Mouse (Mus musculus): ENCODE data around the gene Cybrd1.

Gene Cybrd1

DNA sequence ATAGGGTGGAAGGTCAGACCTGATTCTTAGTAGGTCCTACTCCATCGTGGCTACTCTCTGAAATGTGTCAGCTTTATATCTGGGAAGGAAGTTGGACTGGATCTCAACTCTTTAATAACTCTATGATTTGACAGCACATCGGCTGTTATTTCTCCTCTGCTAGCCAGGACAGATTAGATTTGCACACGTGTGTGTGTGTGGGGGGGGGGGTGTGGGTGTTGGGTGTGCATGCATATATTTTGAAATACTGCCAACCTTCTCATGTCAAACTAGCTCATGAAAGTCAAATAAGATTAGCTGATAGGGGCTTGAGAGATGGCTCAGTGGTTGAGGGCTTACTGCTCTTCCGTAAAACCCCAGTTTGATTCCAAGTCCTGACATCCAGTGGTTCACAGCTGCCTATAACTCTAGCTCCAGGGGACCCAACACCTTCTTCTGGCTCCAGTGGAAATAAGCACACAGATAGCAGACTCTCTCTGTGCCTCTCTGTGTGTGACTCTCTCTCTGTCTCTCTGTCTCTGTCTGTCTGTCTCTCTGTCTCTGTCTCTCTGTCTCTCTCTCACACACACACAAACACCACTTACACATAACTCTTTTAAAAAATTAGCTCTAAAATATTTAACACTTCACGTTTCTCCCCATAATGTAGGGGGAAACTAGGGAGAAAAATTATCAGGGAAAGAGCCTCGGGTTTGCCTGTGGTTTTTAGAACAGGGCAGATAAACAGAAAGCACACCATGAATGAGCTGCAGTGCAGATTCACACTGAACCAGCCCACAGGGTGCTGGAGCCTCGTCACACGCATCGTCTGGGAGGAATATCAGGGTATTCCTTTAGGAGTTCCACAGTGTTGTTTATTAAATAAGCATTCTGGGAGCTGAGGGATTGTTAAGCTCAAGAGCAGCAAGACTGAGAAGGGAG, 58.9 kb downstream of the Cybrd1 start:
- no peak for DNase-seq (ENCODE audit: low read depth)

DNA sequence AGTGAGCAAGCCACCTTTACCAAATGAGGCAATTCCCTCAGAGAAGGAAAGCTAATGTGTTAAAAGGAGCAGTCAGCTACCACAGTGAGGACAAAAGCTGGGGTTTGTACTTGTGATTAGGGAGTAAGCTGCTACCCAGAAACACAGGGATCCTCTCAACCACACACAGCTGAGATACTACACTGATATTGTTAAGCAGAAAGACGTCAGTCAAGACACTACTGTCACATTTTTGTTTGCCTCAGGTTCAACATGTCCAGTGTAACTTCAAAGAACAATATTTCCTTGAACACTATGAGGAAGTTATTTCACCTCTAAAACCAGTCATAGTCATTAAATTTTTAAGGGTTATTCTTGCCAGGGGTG, 59.5 kb downstream of the Cybrd1 start:
- no peak for DNase-seq (ENCODE audit: low read depth)

DNA sequence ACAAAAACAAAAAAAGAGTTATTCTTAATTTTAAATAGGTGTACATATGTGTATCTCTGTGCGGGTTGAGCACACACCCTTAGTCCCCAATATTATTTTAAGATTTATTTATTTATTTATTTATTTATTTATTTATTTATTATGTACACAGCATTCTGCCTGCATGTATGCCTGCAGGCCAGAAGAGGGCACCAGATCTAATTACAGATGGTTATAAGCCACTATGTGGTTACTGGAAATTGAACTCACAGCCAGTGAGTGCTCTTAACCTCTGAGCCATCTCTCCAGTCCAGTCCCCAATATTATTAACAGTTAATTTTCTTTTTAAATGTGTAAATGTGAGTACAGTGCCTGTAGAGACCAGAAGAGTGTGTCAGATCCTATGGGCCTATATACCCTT, 60.0 kb downstream of the Cybrd1 start:
- DNase-seq (ENCODE audit: low read depth): no peak

DNA sequence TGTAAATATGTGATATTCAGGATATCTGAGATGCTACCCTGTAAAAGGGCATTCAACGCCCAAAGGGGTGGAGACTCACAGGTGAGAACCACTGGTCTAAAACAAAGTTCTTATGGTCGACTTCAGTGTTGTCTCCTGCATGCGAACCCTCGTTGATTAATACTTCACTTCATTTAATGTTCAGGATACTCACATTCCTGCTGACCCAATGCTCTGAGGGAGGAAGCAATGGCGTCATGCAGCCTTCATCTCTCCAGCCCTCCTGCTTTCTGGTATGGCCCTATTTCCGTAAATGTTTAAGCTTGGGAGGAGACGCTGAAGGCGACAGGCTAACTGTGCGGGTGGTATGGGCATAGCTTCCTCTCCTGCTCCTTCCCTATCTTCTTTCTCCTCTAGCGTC, 62.0 kb downstream of the Cybrd1 start:
- no peak for DNase-seq (ENCODE audit: low read depth)

DNA sequence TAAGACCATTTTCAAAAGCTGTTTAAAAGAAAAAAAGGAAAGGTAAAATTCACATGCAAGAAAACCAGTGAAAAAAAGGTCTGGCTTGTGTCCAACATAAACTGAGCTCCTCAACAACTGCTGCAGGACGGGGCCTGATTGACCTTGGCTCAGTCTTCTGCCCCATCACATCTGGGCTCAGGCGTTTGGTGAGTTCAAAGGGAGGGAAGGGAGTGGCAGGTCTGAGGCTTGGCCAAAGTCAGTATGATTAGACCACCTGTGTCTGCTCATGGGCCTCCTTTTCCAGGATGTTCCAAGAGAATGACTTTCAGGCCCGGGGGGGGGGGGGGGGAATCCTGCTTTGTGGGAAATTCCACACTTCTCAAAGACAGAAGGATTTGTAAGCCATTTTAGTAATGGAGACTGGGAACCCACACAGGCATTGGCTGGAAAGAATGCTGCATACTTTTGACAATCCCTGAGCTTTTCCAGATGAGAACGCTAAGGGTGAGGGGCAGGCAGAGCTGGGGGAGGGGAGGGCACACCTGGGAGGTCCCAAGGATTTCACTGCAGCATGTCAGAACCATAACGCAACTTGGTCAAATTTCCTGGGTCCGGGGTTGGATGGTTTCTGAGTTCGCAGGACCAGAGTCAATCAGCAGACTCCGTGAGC, 63.0 kb downstream of the Cybrd1 start:
- no peak for DNase-seq (ENCODE audit: low read depth)

DNA sequence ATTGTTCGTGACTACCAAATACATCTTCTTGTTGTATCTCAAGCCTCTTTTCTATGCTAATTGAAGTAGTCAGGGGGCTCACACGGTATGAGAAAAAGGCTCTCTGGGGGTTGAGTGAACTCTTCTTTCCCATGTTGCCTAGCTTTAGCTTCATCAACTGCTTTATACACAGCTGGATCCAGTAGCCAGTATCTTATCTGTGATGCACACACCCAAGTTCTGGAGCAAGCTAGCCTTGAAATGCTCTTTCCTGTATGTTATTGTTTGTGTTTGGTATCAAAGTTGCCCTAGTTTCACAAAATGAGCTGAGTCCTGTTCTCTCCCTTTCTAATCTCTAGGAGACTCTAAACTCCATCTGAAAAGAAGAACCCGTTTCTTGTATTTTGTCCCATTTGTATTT, 70.2 kb downstream of the Cybrd1 start:
- no peak for DNase-seq (ENCODE audit: low read depth)

DNA sequence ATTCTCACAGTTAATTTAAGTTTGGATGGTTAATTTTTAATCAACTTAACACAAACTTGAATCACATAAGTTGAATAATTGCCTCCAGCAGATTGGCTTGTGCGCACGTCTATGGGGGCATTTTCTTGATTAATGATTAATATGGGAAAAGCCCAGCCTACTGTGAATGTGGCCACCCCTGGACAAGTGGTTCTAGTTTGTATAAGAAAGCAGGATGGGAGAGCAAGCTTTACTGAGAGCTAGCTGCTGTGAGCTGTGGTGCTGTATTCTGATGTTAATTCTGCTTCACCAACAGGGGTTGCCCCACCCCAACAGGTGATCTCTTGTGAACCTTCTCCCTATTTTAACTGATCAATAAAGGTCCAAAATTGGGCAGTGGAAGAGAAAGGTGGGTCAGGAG, 71.1 kb downstream of the Cybrd1 start:
- DNase-seq (ENCODE audit: low read depth): no peak

DNA sequence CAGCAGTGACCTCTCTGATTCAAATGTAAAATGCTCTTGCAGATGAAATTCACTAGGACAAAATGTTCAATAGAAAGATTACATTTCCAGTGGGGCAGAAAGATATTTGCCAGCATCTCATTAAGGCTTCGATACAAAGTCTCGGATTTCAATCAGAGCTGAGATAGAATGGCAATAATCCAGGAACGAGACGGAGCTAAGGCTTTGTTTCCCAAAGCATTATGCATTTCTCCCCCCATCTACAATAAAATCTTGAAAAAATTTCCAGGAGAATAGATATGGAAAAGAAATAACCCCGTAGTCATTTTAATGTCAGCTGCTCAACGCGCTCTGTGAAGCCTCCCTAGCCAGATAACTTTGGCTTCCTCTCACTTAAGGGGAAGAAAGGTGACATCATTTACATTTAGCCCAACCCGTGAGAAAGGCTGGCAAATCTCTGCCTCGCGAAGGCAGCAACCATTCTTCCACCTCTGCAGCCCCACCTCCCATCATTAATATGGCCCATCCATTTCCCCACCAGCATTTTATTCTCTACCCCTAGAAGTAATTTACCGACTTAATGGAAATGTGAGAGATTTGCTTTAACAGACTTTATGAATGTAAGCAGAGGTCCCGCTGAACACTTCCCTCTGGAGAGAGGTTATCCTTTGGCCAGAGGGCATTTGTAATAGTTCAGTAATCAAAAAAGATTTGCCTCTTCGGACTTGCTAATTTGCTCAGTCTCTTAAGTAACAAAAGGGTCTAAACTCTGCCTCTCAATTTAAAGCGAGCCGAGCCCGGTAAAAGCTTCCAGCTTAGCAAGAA, 73.9 kb downstream of the Cybrd1 start:
- no peak for DNase-seq (ENCODE audit: low read depth)

DNA sequence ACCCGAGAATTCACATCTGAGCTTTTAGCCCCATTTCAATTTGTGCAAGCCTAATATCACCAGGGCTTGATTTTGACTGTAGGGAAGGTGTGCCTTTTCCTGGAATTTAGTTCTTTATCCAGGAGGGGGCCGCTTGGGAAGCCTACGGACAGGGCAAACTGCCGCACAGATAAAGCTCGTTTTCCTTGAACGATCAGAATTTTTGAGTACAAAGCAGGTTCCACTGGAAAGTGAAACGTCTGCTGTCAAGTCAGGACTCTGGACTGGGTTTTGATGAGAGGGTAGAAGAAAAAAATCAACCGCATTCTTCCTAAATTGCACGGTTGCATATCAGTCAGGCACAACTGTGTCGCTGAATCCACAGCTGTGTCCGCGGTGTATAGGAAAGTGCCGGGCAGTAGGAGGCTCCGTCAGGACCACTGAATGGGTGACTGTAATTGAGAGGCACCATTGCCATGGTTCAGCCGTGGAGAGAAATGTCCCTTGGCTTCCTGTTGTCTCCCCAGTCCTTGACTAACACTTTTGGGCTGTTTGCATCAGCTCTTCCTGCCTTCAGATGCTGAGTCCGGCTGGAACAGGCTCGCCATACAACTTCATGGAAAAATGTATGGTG, 74.6 kb downstream of the Cybrd1 start:
- no peak for DNase-seq (ENCODE audit: low read depth)
